Mouse (Mus musculus) heart, adult 2 months (tissue): Measurements from ENCODE around the gene Slfn1.

Source experiments
- CTCF ChIP-seq: fragments of 200-600 bp; IDR thresholded peaks from 2 replicates; pipeline ENCODE4 v1.8.1; 2022; ENCODE audit warnings: antibody characterized with exemption, mild to moderate bottlenecking, moderate library complexity
- EP300 ChIP-seq: fragments of 200-500 bp; IDR thresholded peaks from 2 replicates; pipeline ENCODE4 v1.6.1; 2011; ENCODE audit warnings: low read depth, low read length, control low read depth; ENCODE audit not compliant: insufficient read depth
- POLR2A ChIP-seq: fragments of 200-500 bp; IDR thresholded peaks from 2 replicates; pipeline ENCODE4 v1.6.1; 2011; ENCODE audit warnings: mild to moderate bottlenecking, low read depth, low read length, control low read depth; ENCODE audit not compliant: insufficient read depth

- TF ChIP-seq POLR2A (no peak), CTCF (no peak), EP300 (no peak)
These were observed 33.7 kb upstream of the Slfn1 start for GRCm38 (mm10) chr11:83082741-83083473.
